Mouse (Mus musculus) thymus, postnatal 4 days (tissue): Measurements from ENCODE around the gene Ethe1.
"Not testable (repeated sequence)": the region's sequence is repeated elsewhere in the genome, so short reads cannot be mapped to it uniquely, and the experiment has no call there.

Experiments
- DNase-seq: peaks from one replicate; pipeline ENCODE4 v3.0.0; 2021

Ethe1 gene

GRCm38 (mm10) chr7:24614816-24615215 lies 27.5 kb downstream of the Ethe1 start:
- no peak for DNase-seq

- no peak for DNase-seq
Observed at GRCm38 (mm10) chr7:24617763-24618162, 30.4 kb downstream of the Ethe1 start.

- not testable (repeated sequence) for DNase-seq
Observed at GRCm38 (mm10) chr7:24618374-24618773, 31.0 kb downstream of the Ethe1 start.

- peak; percentile 11 for DNase-seq
Observed at GRCm38 (mm10) chr7:24619671-24620397, 32.5 kb downstream of the Ethe1 start.

GRCm38 (mm10) chr7:24621193-24621592 lies 33.9 kb downstream of the Ethe1 start:
- DNase-seq, result peak; percentile 15

- DNase-seq, result peak; percentile 11
Observed at GRCm38 (mm10) chr7:24622967-24623366, 35.6 kb downstream of the Ethe1 start.

GRCm38 (mm10) chr7:24628685-24629610 lies 41.6 kb downstream of the Ethe1 start:
- DNase-seq, result peak; percentile 92

- DNase-seq, result no peak
Observed at GRCm38 (mm10) chr7:24629672-24630071, 42.3 kb downstream of the Ethe1 start.

- DNase-seq, result no peak
Observed at GRCm38 (mm10) chr7:24630116-24630880, 43.0 kb downstream of the Ethe1 start.

- DNase-seq, result no peak
Observed at GRCm38 (mm10) chr7:24636264-24636663, 48.9 kb downstream of the Ethe1 start, which contains the start of gene Lypd3. TSS of gene Lypd3 (plus strand) at chr7:24636550.

GRCm38 (mm10) chr7:24637046-24637445 lies 49.7 kb downstream of the Ethe1 start:
- no peak for DNase-seq

GRCm38 (mm10) chr7:24638026-24638856 lies 50.9 kb downstream of the Ethe1 start:
- peak; percentile 43 for DNase-seq

GRCm38 (mm10) chr7:24640450-24640849 lies 53.1 kb downstream of the Ethe1 start:
- DNase-seq, result no peak

GRCm38 (mm10) chr7:24642491-24642890 lies 55.1 kb downstream of the Ethe1 start:
- peak; percentile 84 for DNase-seq

- no peak for DNase-seq
Observed at GRCm38 (mm10) chr7:24644492-24644891, 57.1 kb downstream of the Ethe1 start.

- no peak for DNase-seq
Observed at GRCm38 (mm10) chr7:24644996-24645395, 57.7 kb downstream of the Ethe1 start.

- no peak for DNase-seq
Observed at GRCm38 (mm10) chr7:24646486-24646885, 59.1 kb downstream of the Ethe1 start.

- DNase-seq, result peak; percentile 76
Observed at GRCm38 (mm10) chr7:24653681-24654080, 66.3 kb downstream of the Ethe1 start.
